Mouse (Mus musculus) bone marrow macrophage, adult 2 months (primary cell): ENCODE data around the gene Slc30a4.

Experiments
- CTCF ChIP-seq: IDR thresholded peaks from 2 replicates; pipeline ENCODE4 v1.5.1; 2012; ENCODE audit warnings: low read depth, mild to moderate bottlenecking, low read length, moderate library complexity
- POLR2A ChIP-seq: IDR thresholded peaks from 2 replicates; pipeline ENCODE4 v1.6.1; 2012; ENCODE audit warnings: mild to moderate bottlenecking, low read depth, low read length, borderline replicate concordance

- TF ChIP-seq POLR2A (no peak), CTCF (peak; percentile 80)
Measured at GRCm38 (mm10) chr2:122637526-122637997, 64.9 kb downstream of the Slc30a4 start.
